ENCODE assay signal across 8 mouse cellular contexts in the genomic region with DNA sequence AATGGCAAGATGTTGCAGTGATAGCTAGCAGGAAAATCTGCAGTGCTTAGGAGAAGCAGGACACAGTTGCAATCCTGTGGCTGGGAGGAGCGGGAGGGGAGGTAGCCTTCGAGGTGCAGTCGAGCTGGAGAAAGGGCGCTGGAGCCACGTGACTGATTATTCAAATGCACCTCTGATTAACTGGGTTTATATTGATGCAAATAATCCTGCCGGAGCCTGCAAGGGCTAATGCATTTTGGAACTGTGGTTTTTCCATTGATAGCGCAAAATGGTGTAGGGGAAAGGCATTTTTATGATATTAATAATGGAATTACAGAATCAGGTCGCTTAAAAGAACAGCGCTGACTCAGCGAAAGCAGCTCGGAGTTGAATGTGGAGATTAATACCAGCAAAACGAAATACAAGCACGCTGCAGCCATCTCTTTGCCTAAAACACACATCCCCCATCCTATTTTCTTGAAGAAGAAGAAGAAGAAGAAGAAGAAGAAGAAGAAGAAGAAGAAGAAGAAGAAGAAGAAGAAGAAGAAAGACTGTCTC.
DNase-seq lines count a peak whose midpoint lies in the region; ATAC-seq and TF ChIP-seq lines count a peak whose summit lies in the region.
"Had no signal": no experiment of that assay in that cellular context is flagged by ENCODE, and none has a peak within 500 bp of the region (broad histone marks: within the 10 kb centered on the region; RNA-seq: fewer than 3 reads in every experiment).

No protein-coding gene starts in this region.

- TF ChIP-seq RAD21 in CH12.LX (IDR thresholded peaks at IDR 0.05; ENCODE audit: low read depth, low read length): no peak

- 14% methylated on average over 13 of the region's 13 CpGs for WGBS in forebrain, embryonic 14.5 days
- WGBS in midbrain, embryonic 11.5 days: 20% methylated on average over 13 of the region's 13 CpGs

- ATAC-seq in forebrain, embryonic 14.5 days: peak; percentile 74
- ATAC-seq in midbrain, embryonic 11.5 days (ENCODE audit: low FRiP score): peak; percentile 67
- no peak for ATAC-seq in frontal cortex, adult (ENCODE audit: low TSS enrichment)

- TF ChIP-seq EP300 in CH12.LX (IDR thresholded peaks at IDR 0.05; ENCODE audit: low read length): no peak

- dilution Hi-C loops in CH12.LX (cut with MboI; ENCODE audit: extremely low pct_ligation_motif_present, extremely low pct_unique_long_range_greater_than_20kb, low sequenced_read_pairs): no loop called here

- no peak overlapping the region for H3K9ac ChIP-seq in CH12.LX (ENCODE audit: insufficient read depth, low read depth)
- 0 out of 2 replicates have a peak overlapping the region, but pooled peaks have one; percentile 21 for H3K9ac ChIP-seq in forebrain, embryonic 14.5 days (ENCODE audit: low read length)
- peak overlapping the region; percentile 16; the same call in 1 of the 2 replicates for H3K9ac ChIP-seq in midbrain, embryonic 11.5 days (ENCODE audit: low read length)

- H3K27me3 ChIP-seq in C2C12 (ENCODE audit: control insufficient read depth, insufficient read depth, insufficient read length) (peaks cover 16% of the 10 kb centered on the region), CH12.LX (replicated peaks) (no peaks in the 10 kb centered on the region)
- H3K27me3 ChIP-seq in forebrain, embryonic 14.5 days (replicated peaks; ENCODE audit: control insufficient read depth, insufficient read depth, low read length): no peaks in the 10 kb centered on the region
- H3K27me3 ChIP-seq in midbrain, embryonic 11.5 days (ENCODE audit: control insufficient read depth, insufficient read depth, low read length): no peaks in the 10 kb centered on the region

- no peak for TF ChIP-seq POLR2A in CH12.LX (IDR thresholded peaks at IDR 0.05; ENCODE audit: low read depth, low read length)

- no peaks in the 10 kb centered on the region for H3K79me3 ChIP-seq in C2C12 (ENCODE audit: low read depth)

- H3K27ac ChIP-seq in CH12.LX (ENCODE audit: insufficient read depth, low read depth): no peak overlapping the region
- no peak overlapping the region for H3K27ac ChIP-seq in forebrain, embryonic 14.5 days (ENCODE audit: low read depth, low read length)
- peak overlapping the region; percentile 20; the same call in 1 of the 2 replicates for H3K27ac ChIP-seq in midbrain, embryonic 11.5 days (ENCODE audit: low read depth, low read length)
- H3K27ac ChIP-seq: macrophage had no signal

- TF ChIP-seq CTCF in C2C12 (IDR thresholded peaks at IDR 0.05; ENCODE audit: control insufficient read depth, insufficient read depth, insufficient read length): no peak
- TF ChIP-seq CTCF in CH12.LX (conservative IDR thresholded peaks at IDR 0.05 in 1 of 2, IDR thresholded peaks at IDR 0.05 in 1 of 2; ENCODE audit: low read depth in 2 of 2, low read length in 2 of 2): no peak

- intact Hi-C loops in left cerebral cortex, postnatal 25 days (cut with DNase I): no loop called here

- no peaks in the 10 kb centered on the region for H3K9me3 ChIP-seq in CH12.LX (replicated peaks; ENCODE audit: low read length)
- H3K9me3 ChIP-seq in forebrain, embryonic 14.5 days (replicated peaks; ENCODE audit: control insufficient read depth, low read length): no peaks in the 10 kb centered on the region
- no peaks in the 10 kb centered on the region for H3K9me3 ChIP-seq in midbrain, embryonic 11.5 days (ENCODE audit: control insufficient read depth, low read length)

- H3K4me1 ChIP-seq in CH12.LX (ENCODE audit: control insufficient read depth in 1 of 2, insufficient read depth in 2 of 2): peaks cover 0 to 5% of the 10 kb centered on the region in 2 experiments; a peak in 1 of 4 replicates
- peaks cover 13% of the 10 kb centered on the region; the same call in 1 of the 2 replicates for H3K4me1 ChIP-seq in forebrain, embryonic 14.5 days (ENCODE audit: control insufficient read depth, insufficient read depth, low read length)
- H3K4me1 ChIP-seq in midbrain, embryonic 11.5 days (ENCODE audit: control insufficient read depth, insufficient read depth, low read length): peaks cover 24% of the 10 kb centered on the region; the same call in 1 of the 2 replicates

- no peak overlapping the region for H3ac ChIP-seq in C2C12 (ENCODE audit: control insufficient read depth, insufficient read length, low read depth)

- DNase-seq in CH12.LX (ENCODE audit: extremely low read depth): no peak
- DNase-seq in forebrain, embryonic 14.5 days (ENCODE audit: low spot score): peak; percentile 61
- peak; percentile 89 for DNase-seq in midbrain, embryonic 11.5 days (ENCODE audit: low spot score, missing footprints)
- DNase-seq in frontal cortex, postnatal 10 days (ENCODE audit: low spot score in 2 of 2): no peak
- DNase-seq in left cerebral cortex, postnatal 25 days (ENCODE audit: low spot score in 2 of 2): no peak

- H3K79me2 ChIP-seq in C2C12 (ENCODE audit: control insufficient read depth, insufficient read depth) (no peaks in the 10 kb centered on the region), CH12.LX (replicated peaks; ENCODE audit: control insufficient read depth, extremely low read depth, insufficient read depth, poor library complexity, severe bottlenecking) (no peaks in the 10 kb centered on the region)

- no peak overlapping the region for H3K4me2 ChIP-seq in CH12.LX (ENCODE audit: insufficient read depth, low read depth, poor library complexity, severe bottlenecking)
- peak overlapping the region; percentile 49 for H3K4me2 ChIP-seq in forebrain, embryonic 14.5 days (ENCODE audit: low read length)
- peak overlapping the region; percentile 38 for H3K4me2 ChIP-seq in midbrain, embryonic 11.5 days

- H3K36me3 ChIP-seq in C2C12 (ENCODE audit: control insufficient read depth, insufficient read depth) (no peaks in the 10 kb centered on the region), CH12.LX (replicated peaks in 1 of 2; ENCODE audit: control insufficient read depth in 1 of 2, insufficient read depth in 1 of 2, low read length in 1 of 2) (no peaks in the 10 kb centered on the region)
- H3K36me3 ChIP-seq in forebrain, embryonic 14.5 days (ENCODE audit: control insufficient read depth, insufficient read depth, low read length): no peaks in the 10 kb centered on the region
- H3K36me3 ChIP-seq in midbrain, embryonic 11.5 days (ENCODE audit: control insufficient read depth, insufficient read depth, low read length): no peaks in the 10 kb centered on the region

- H3K4me3 ChIP-seq in C2C12 (ENCODE audit: insufficient read depth, poor library complexity, severe bottlenecking): no peak overlapping the region
- no peak overlapping the region for H3K4me3 ChIP-seq in CH12.LX (replicated peaks in 1 of 3; ENCODE audit: low read depth in 2 of 3, low read length in 2 of 3, poor library complexity in 1 of 3)
- peak overlapping the region; percentile 13 for H3K4me3 ChIP-seq in forebrain, embryonic 14.5 days (ENCODE audit: low read depth, low read length)
- 0 out of 2 replicates have a peak overlapping the region, but pooled peaks have one; percentile 4 for H3K4me3 ChIP-seq in midbrain, embryonic 11.5 days (ENCODE audit: low read depth, low read length)

- in situ Hi-C loops in CH12.LX (cut with MboI; ENCODE audit: low pct_ligation_motif_present, low pct_unique_long_range_greater_than_20kb, low sequenced_read_pairs): no loop called here

TF ChIP-seq in C2C12, 6 proteins besides CTCF, POLR2A, EP300 and RAD21:
- no peak for TF ChIP-seq FOSL1 (IDR thresholded peaks at IDR 0.05; ENCODE audit: insufficient read depth, low read length, poor library complexity, severe bottlenecking)
- TF ChIP-seq USF1 (IDR thresholded peaks at IDR 0.05; ENCODE audit: low read depth): peak; percentile 16
TF ChIP-seq in C2C12: peak in this region for 1.

TF ChIP-seq in CH12.LX, 34 proteins besides CTCF, POLR2A, EP300 and RAD21:
- TF ChIP-seq MAFK (IDR thresholded peaks at IDR 0.05; ENCODE audit: insufficient replicate concordance, low read length) (peak; percentile 88), GABPA (IDR thresholded peaks at IDR 0.05; ENCODE audit: insufficient replicate concordance, low read depth, low read length) (no peak)

Comparison
In these comparisons a context has a peak if more than half of its experiments do, and no peak if none do; other contexts are left out.
1. H3K4me3 ChIP-seq: peak in forebrain, embryonic 14.5 days (single experiment) and midbrain, embryonic 11.5 days (single experiment); none in C2C12 (single experiment) and CH12.LX (0 of 3).
2. DNase-seq: peak in forebrain, embryonic 14.5 days (single experiment) and midbrain, embryonic 11.5 days (single experiment); none in CH12.LX (single experiment), frontal cortex, postnatal 10 days (0 of 2) and left cerebral cortex, postnatal 25 days (0 of 2).